Mouse (Mus musculus): Measurements from ENCODE around the gene Pls3.
"Not testable (repeated sequence)": the region's sequence is repeated elsewhere in the genome, so short reads cannot be mapped to it uniquely, and the experiment has no call there.

Gene Pls3

DNA sequence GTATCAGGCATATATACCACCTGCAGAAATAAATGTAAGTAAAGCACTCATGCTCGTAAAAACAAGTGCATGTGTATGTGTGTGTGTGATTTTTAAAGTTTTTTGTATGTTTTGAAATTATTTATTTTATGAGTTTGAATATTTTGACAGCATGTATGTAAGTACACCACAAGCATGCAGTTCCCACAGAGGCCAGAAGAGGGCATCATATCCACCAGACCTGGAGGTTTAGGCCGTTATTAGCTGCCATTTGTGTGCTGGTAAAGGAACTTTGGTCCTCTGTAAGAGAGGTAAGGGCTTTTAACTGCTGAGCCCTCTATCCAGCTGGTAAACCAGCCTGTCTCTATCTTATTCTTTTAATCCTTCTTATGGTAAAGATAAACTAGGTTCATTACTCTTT lies 97.5 kb downstream of the Pls3 start:
- DNase-seq (ENCODE audit: low read depth, low spot score), result no peak

DNA sequence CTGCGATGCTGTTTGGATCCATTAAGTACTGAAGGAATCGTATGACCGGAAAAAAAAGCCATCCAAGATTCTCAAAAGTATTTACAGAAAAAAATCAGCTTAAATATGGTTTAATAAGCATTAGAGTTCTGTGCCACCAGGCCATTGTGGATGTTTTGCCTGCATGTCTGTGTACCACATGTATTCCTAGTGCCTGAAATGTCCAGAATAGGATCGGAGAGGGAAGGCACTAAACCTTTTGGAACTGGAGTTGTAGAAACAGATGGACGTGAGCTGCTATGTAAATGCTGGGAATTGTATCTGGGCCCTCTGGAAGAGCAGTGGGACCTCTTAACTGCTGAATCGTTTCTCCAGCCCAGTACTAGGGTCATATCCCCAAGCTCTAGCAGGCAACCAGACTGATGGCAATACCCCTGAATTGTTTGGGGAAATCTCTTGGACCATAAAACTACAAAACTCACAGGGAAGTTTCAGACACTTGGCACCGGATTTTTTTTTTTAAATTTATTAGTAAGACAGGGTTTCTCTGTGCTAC lies 110.1 kb downstream of the Pls3 start:
- no peak for DNase-seq (ENCODE audit: low read depth, low spot score)

DNA sequence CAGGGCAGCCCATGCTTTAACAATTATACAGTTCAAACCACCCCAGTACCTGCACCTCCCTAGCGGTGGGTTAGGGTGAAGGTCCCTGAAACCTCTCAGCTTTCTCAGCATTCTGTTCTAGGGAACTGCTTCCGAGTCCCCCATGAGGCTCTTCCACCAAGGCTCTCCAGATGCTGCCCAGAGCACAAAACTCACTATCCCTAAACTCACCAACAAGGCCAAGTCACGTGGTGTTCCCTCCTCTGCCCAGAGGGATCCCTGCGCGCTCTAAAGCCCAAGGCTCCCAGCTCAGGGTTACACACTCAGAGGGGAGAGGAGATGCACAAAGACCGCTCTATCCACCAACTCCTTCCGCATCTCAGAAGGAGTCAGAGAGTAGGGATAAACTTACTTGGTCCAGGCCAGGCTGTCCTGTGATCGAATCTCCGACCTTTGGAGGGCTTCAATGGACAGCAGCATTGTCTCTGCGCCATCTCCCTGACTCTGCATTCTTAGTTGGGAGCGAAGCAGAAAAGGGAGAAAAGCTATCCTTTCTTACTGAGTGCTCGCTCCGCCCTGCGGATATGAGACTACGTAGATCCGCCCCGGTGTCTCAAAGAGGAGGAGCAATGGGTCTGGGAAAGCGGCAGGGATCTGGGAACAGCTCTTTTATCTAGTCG lies 110.7 kb downstream of the Pls3 start:
- DNase-seq (ENCODE audit: low read depth, low spot score), result peak; percentile 88

DNA sequence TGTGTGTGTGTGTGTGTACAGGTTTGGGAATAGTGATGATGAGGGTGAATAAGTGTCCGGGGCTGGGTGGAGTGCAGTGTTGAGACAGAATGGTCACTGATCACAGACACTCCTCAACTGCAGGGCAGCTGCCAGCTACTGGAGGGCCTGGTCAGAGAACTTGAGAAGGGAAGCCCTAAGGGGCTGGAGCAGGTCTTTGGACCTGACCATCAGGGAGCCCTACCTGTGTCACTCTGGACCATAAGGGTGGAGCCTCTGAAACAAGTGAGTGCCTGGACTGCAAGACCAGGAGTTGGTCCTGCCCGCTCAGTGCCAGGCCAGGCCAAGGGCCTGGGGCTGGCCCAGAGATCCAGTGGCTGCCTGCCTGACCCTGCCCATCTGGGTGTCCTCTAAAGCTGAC lies 115.5 kb downstream of the Pls3 start:
- not testable (repeated sequence) for DNase-seq (ENCODE audit: low read depth, low spot score)

DNA sequence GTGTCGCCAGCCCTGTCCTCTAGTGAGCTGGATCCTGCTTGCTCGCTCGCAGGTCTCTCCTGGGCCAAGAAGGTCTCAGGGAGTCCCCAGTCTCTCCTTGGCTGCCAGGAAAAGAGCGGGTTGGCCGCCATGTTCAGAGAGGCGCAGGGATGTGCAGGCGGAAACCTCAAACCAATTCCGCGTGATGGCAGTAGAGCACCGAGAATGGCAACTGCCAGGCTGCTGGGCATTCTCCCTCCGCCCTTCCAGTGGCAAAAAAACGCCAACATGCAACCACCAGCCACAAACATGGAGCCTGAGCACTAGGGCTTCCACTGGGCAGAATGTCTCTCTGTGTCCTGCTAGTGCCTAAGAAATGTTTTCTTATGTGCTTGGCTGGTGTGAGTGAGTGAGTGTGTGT lies 115.9 kb downstream of the Pls3 start:
- not testable (repeated sequence) for DNase-seq (ENCODE audit: low read depth, low spot score)

DNA sequence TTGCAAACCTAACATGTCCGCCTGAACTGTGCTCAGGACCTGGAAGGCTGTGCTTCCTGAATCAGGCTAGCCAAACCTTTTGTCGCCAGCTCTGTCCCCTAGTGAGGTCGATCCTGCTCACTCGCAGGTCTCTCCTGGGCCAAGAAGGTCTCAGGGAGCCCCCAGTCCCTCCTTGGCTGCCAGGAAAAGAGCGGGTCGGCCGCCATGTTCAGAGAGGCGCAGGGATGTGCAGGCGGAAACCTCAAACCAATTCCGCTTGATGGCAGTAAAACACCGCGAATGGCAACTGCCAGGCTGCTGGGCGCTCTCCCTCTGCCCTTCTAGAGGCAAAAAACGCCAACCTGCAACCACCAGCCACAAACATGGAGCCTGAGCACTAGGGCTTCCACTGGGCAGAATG lies 117.0 kb downstream of the Pls3 start:
- DNase-seq (ENCODE audit: low read depth, low spot score), result not testable (repeated sequence)

DNA sequence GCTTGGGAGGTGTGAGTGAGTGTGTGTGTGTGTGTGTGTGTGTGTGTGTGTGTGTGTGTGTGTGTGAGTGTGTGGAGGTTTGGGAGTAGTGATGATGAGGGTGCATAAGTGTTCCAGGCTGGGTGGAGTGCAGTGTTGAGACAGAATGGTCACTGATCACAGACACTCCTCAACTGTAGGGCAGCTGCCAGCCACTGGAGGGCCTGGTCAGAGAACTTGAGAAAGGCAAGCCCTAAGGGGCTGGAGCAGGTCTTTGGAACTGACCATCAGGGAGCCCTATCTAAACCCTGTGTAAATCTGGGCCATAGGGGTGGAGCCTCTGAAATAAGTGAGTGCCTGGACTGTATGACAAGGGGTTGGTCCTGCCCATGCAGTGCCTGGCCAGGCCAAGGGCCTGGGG lies 120.5 kb downstream of the Pls3 start:
- DNase-seq (ENCODE audit: low read depth, low spot score), result not testable (repeated sequence)

DNA sequence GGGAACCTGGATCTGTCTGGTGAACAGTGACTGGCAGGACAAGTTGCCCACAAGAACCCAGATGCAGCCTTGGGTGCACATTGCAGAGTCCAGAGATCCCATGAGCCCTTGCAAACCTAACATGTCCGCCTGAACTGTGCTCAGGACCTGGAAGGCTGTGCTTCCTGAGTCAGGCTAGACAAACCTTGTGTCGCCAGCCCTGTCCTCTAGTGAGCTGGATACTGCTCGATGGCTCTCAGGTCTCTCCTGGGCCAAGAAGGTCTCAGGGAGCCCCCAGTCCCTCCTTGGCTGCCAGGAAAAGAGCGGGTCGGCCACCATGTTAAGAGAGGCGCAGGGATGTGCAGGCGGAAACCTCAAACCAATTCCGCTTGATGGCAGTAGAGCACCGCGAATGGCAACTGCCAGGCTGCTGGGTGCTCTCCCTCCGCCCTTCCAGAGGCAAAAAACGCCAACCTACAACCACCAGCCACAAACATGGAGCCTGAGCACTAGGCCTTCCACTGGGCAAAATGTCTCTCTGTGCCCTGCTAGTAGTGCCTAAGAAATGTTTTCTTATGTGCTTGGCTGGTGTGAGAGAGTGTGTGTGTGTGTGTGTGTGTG lies 124.8 kb downstream of the Pls3 start:
- not testable (repeated sequence) for DNase-seq (ENCODE audit: low read depth, low spot score)

DNA sequence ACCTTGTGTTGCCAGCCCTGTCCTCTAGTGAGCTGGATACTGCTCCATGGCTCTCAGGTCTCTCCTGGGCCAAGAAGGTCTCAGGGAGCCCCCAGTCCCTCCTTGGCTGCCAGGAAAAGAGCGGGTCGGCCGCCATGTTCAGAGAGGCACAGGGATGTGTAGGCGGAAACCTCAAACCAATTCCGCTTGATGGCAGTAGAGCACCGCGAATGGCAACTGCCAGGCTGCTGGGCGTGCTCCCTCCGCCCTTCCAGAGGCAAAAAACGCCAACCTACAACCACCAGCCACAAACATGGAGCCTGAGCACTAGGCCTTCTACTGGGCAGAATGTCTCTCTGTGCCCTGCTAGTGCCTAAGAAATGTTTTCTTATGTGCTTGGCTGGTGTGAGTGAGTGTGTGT lies 125.7 kb downstream of the Pls3 start:
- DNase-seq (ENCODE audit: low read depth, low spot score), result not testable (repeated sequence)

DNA sequence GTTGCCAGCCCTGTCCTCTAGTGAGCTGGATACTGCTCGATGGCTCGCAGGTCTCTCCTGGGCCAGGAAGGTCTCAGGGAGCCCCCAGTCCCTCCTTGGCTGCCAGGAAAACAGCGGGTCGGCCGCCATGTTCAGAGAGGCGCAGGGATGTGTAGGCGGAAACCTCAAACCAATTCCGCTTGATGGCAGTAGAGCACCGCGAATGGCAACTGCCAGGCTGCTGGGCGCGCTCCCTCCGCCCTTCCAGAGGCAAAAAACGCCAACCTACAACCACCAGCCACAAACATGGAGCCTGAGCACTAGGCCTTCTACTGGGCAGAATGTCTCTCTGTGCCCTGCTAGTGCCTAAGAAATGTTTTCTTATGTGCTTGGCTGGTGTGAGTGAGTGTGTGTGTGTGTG lies 130.5 kb downstream of the Pls3 start:
- not testable (repeated sequence) for DNase-seq (ENCODE audit: low read depth, low spot score)

DNA sequence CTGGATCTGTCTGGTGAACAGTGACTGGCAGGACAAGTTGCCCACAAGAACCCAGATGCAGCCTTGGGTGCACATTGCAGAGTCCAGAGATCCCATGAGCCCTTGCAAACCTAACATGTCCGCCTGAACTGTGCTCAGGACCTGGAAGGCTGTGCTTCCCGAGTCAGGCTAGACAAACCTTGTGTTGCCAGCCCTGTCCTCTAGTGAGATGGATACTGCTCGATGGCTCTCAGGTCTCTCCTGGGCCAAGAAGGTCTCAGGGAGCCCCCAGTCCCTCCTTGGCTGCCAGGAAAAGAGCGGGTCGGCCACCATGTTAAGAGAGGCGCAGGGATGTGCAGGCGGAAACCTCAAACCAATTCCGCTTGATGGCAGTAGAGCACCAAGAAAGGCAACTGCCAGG lies 135.5 kb downstream of the Pls3 start:
- DNase-seq (ENCODE audit: low read depth, low spot score), result not testable (repeated sequence)

Measured in brain, adult 2 months (tissue).